Mouse (Mus musculus) layer of hippocampus, postnatal 14 days (tissue): ENCODE data around the gene Plekha7. TPM values are rescaled to one million over a fixed set of nuclear protein-coding genes. Genes with fewer than 3 reads are reported as not detected.

Experiments used
- DNase-seq, 2 experiments: peaks; one replicate each; pipeline ENCODE4 v3.0.0; 2021 to 2022; ENCODE audit warnings: low spot score in 2 of 2, mixed read lengths in 1 of 2
- total RNA-seq, 2 experiments: library from RNA; stranded (reverse); gene quantifications; 2 replicates each; pipeline ENCODE4 v1.2.3; 2021

The Plekha7 gene
- total RNA-seq, 2 experiments from 2014 or later, result 15.3 to 26.0 TPM

GRCm38 (mm10) chr7:116191138-116191537 lies 117.0 kb downstream of the Plekha7 start:
- DNase-seq, result peak in 1 of 2 experiments; percentile 28

GRCm38 (mm10) chr7:116189708-116190107 lies 118.5 kb downstream of the Plekha7 start:
- peak in 1 of 2 experiments; percentile 19 for DNase-seq

GRCm38 (mm10) chr7:116188391-116188790 lies 119.8 kb downstream of the Plekha7 start:
- DNase-seq, result no peak

- no peak for DNase-seq
These were observed 120.7 kb downstream of the Plekha7 start for GRCm38 (mm10) chr7:116187521-116187920.

GRCm38 (mm10) chr7:116186847-116187246 lies 121.3 kb downstream of the Plekha7 start:
- no peak for DNase-seq

GRCm38 (mm10) chr7:116186156-116186555 lies 122.0 kb downstream of the Plekha7 start:
- DNase-seq, result no peak

- no peak for DNase-seq
These were observed 123.7 kb downstream of the Plekha7 start for GRCm38 (mm10) chr7:116184358-116185057.

- DNase-seq, result no peak
These were observed 125.7 kb downstream of the Plekha7 start for GRCm38 (mm10) chr7:116182451-116182850.

GRCm38 (mm10) chr7:116181444-116181946 lies 126.7 kb downstream of the Plekha7 start:
- DNase-seq, result no peak

GRCm38 (mm10) chr7:116178916-116179315 lies 129.3 kb downstream of the Plekha7 start:
- DNase-seq, result no peak

- DNase-seq, result no peak
These were observed 135.4 kb downstream of the Plekha7 start for GRCm38 (mm10) chr7:116172774-116173173.

GRCm38 (mm10) chr7:116169426-116169825 lies 138.8 kb downstream of the Plekha7 start:
- no peak for DNase-seq

GRCm38 (mm10) chr7:116168224-116168623 lies 140.0 kb downstream of the Plekha7 start:
- no peak for DNase-seq

GRCm38 (mm10) chr7:116164232-116164631 lies 143.9 kb downstream of the Plekha7 start:
- no peak for DNase-seq

GRCm38 (mm10) chr7:116161544-116161943 lies 146.6 kb downstream of the Plekha7 start:
- peak; percentile 53 to 61 for DNase-seq

- no peak for DNase-seq
These were observed 151.4 kb downstream of the Plekha7 start for GRCm38 (mm10) chr7:116156894-116157143.

GRCm38 (mm10) chr7:116156072-116156893 lies 151.9 kb downstream of the Plekha7 start:
- DNase-seq, result no peak

GRCm38 (mm10) chr7:116153781-116154368 lies 154.3 kb downstream of the Plekha7 start:
- DNase-seq, result no peak

- DNase-seq, result no peak
These were observed 158.6 kb downstream of the Plekha7 start for GRCm38 (mm10) chr7:116149568-116149967.

- DNase-seq, result no peak
These were observed 161.1 kb downstream of the Plekha7 start for GRCm38 (mm10) chr7:116147114-116147513.

- DNase-seq, result no peak
These were observed 163.1 kb downstream of the Plekha7 start for GRCm38 (mm10) chr7:116145030-116145429.

GRCm38 (mm10) chr7:116137671-116138070 lies 170.5 kb downstream of the Plekha7 start:
- no peak for DNase-seq
